Mouse (Mus musculus): ENCODE results near the gene Trim2. TPM values are rescaled to one million over a fixed set of nuclear protein-coding genes. Genes with fewer than 3 reads are reported as not detected.

Gene Trim2
- polyA plus RNA-seq, 1 experiment from 2014 or later, result 115 TPM

DNA sequence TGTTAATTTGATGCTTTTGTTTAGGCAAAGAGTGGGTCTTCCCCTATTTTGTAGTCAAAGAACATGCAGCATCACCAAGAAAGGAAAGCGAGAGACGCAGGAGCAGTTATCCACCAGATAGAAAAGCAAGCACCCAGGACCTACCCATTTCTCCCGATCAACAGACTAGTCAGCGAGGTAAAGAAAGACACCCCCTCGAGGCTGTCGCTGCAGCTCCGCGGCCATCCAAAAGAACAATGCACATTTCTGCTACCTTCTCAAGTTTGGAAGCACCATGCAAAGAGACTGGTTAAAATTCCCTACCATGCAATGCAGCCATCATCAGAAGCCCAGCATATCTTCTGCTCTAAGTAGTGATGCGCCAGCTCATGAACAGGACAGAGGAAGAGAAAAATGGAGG lies 86.4 kb downstream of the Trim2 start:
- 0% methylated on average over 9 of the region's 9 CpGs for WGBS
- Histone ChIP-seq H3K4me1 (ENCODE audit: control insufficient read depth, insufficient read depth, low read length) (peaks cover 20% of the 10 kb centered on the region), H3K4me2 (ENCODE audit: low read depth) (peak overlapping the region; percentile 70), H3K9me3 (ENCODE audit: control insufficient read depth, low read length) (no peaks in the 10 kb centered on the region), H3K4me3 (ENCODE audit: low read depth, low read length) (peak overlapping the region; percentile 50), H3K27me3 (ENCODE audit: control insufficient read depth, insufficient read depth, low read length) (no peaks in the 10 kb centered on the region), H3K36me3 (ENCODE audit: control insufficient read depth, insufficient read depth, low read length) (no peaks in the 10 kb centered on the region), H3K27ac (ENCODE audit: low read depth, low read length) (peak overlapping the region; percentile 88), H3K9ac (ENCODE audit: low read length) (peak overlapping the region; percentile 65)
- ATAC-seq (ENCODE audit: insufficient read depth, low FRiP score, low TSS enrichment) (peak; percentile 17), DNase-seq (ENCODE audit: low spot score) (peak; percentile 51)

DNA sequence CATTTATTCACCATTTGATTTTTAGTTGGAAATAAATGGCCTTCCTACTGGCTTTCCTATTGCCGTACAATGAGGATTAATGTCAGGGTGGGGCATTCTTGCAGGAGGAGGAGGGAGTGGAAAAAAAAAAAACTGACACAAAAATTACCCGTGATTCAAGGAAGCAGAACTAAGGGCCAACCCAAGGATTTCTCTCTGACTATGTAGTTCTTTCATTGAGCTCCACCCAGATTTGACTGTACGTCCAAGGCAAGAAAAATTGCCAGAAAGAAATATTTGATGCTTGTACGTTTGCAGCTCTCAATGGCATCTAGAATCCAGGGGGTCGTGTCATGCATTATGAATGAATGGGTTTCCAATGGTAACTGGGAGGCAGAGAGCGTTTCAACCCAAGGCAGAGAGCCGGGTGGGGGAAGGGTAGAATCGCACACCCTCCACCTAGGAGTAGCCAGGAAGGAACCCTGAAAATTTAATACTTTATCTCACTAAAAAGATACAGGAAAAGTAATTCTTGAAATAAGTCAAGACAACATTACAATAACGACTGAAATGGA lies 86.9 kb downstream of the Trim2 start:
- WGBS, result 3% methylated on average over 9 of the region's 9 CpGs
- no peak overlapping the region; the same call in 1 of the 2 replicates for H3K9ac ChIP-seq (ENCODE audit: low read length)
- H3K4me1 ChIP-seq (ENCODE audit: control insufficient read depth, insufficient read depth, low read length), result peaks cover 20% of the 10 kb centered on the region
- H3K9me3 ChIP-seq (ENCODE audit: control insufficient read depth, low read length), result no peaks in the 10 kb centered on the region
- DNase-seq (ENCODE audit: low spot score) (peak; percentile 72), ATAC-seq (ENCODE audit: insufficient read depth, low FRiP score, low TSS enrichment) (peak; percentile 72; the same call in 1 of the 2 replicates)
- no peaks in the 10 kb centered on the region for H3K36me3 ChIP-seq (ENCODE audit: control insufficient read depth, insufficient read depth, low read length)
- peak overlapping the region; percentile 70 for H3K4me2 ChIP-seq (ENCODE audit: low read depth)
- peak overlapping the region; percentile 50 for H3K4me3 ChIP-seq (ENCODE audit: low read depth, low read length)
- H3K27ac ChIP-seq (ENCODE audit: low read depth, low read length), result peak overlapping the region; percentile 88; the same call in 1 of the 2 replicates
- no peaks in the 10 kb centered on the region for H3K27me3 ChIP-seq (ENCODE audit: control insufficient read depth, insufficient read depth, low read length)

DNA sequence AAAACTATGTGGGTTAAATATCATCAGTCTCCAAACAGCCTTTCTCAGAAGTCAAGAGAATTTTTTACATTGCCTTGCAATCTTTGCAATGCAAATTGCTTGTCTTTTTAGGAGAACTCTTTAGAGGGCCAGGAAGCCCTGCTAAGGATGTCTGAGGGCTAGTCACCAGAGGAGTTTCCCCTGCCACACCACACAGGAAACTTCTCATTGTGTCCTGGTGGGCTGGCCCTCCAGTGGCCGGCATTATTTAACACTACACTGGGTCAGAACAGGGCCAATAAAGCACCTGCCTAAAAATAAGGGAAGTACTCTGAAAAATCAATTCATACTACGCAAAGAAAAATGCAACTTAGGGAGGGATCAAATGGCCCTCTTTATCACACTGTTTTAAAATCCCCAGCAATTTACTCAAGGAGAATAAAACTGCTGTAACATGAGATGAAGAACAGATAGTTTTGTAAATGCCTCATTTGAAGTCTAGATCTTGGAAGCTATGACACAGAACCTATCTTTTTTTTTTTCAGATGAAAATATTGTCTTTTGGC lies 87.4 kb downstream of the Trim2 start:
- H3K27me3 ChIP-seq (ENCODE audit: control insufficient read depth, insufficient read depth, low read length), result no peaks in the 10 kb centered on the region
- peak overlapping the region; percentile 2; the same call in 1 of the 2 replicates for H3K9ac ChIP-seq (ENCODE audit: low read length)
- ATAC-seq (ENCODE audit: insufficient read depth, low FRiP score, low TSS enrichment) (no peak), DNase-seq (ENCODE audit: low spot score) (no peak)
- H3K4me2 ChIP-seq (ENCODE audit: low read depth), result peak overlapping the region; percentile 70
- H3K9me3 ChIP-seq (ENCODE audit: control insufficient read depth, low read length), result no peaks in the 10 kb centered on the region
- WGBS, result 18% methylated on average over 2 of the region's 2 CpGs
- no peaks in the 10 kb centered on the region for H3K36me3 ChIP-seq (ENCODE audit: control insufficient read depth, insufficient read depth, low read length)
- 0 out of 2 replicates have a peak overlapping the region, but pooled peaks have one; percentile 88 for H3K27ac ChIP-seq (ENCODE audit: low read depth, low read length)
- peaks cover 20% of the 10 kb centered on the region for H3K4me1 ChIP-seq (ENCODE audit: control insufficient read depth, insufficient read depth, low read length)
- peak overlapping the region; percentile 50 for H3K4me3 ChIP-seq (ENCODE audit: low read depth, low read length)

- no peaks in the 10 kb centered on the region for H3K27me3 ChIP-seq (ENCODE audit: control insufficient read depth, insufficient read depth, low read length)
- 46% methylated on average over 2 of the region's 2 CpGs for WGBS
- no peaks in the 10 kb centered on the region for H3K36me3 ChIP-seq (ENCODE audit: control insufficient read depth, insufficient read depth, low read length)
- no peak for ATAC-seq (ENCODE audit: insufficient read depth, low FRiP score, low TSS enrichment)
- H3K9me3 ChIP-seq (ENCODE audit: control insufficient read depth, low read length), result no peaks in the 10 kb centered on the region
- no peak for DNase-seq (ENCODE audit: low spot score)
- no peak overlapping the region; the same call in 1 of the 2 replicates for H3K4me3 ChIP-seq (ENCODE audit: low read depth, low read length)
- peaks cover 20% of the 10 kb centered on the region for H3K4me1 ChIP-seq (ENCODE audit: control insufficient read depth, insufficient read depth, low read length)
- no peak overlapping the region for H3K9ac ChIP-seq (ENCODE audit: low read length)
- H3K27ac ChIP-seq (ENCODE audit: low read depth, low read length), result no peak overlapping the region
- peak overlapping the region; percentile 70 for H3K4me2 ChIP-seq (ENCODE audit: low read depth)
These were observed 88.2 kb downstream of the Trim2 start for GRCm38 (mm10) chr3:84218498-84218897.

- peaks cover 20% of the 10 kb centered on the region for H3K4me1 ChIP-seq (ENCODE audit: control insufficient read depth, insufficient read depth, low read length)
- WGBS, result 53% methylated on average over 4 of the region's 4 CpGs
- ATAC-seq (ENCODE audit: insufficient read depth, low FRiP score, low TSS enrichment) (no peak), DNase-seq (ENCODE audit: low spot score) (no peak)
- H3K4me2 ChIP-seq (ENCODE audit: low read depth), result peak overlapping the region; percentile 70
- H3K9me3 ChIP-seq (ENCODE audit: control insufficient read depth, low read length), result no peaks in the 10 kb centered on the region
- no peak overlapping the region for H3K27ac ChIP-seq (ENCODE audit: low read depth, low read length)
- no peak overlapping the region for H3K4me3 ChIP-seq (ENCODE audit: low read depth, low read length)
- H3K27me3 ChIP-seq (ENCODE audit: control insufficient read depth, insufficient read depth, low read length), result no peaks in the 10 kb centered on the region
- H3K9ac ChIP-seq (ENCODE audit: low read length), result peak overlapping the region; percentile 33
- no peaks in the 10 kb centered on the region for H3K36me3 ChIP-seq (ENCODE audit: control insufficient read depth, insufficient read depth, low read length)
These were observed 88.7 kb downstream of the Trim2 start for GRCm38 (mm10) chr3:84217961-84218351.

- Histone ChIP-seq H3K36me3 (ENCODE audit: control insufficient read depth, insufficient read depth, low read length) (no peaks in the 10 kb centered on the region), H3K9ac (ENCODE audit: low read length) (no peak overlapping the region), H3K27ac (ENCODE audit: low read depth, low read length) (no peak overlapping the region), H3K4me1 (ENCODE audit: control insufficient read depth, insufficient read depth, low read length) (peaks cover 20% of the 10 kb centered on the region), H3K27me3 (ENCODE audit: control insufficient read depth, insufficient read depth, low read length) (no peaks in the 10 kb centered on the region), H3K4me3 (ENCODE audit: low read depth, low read length) (no peak overlapping the region), H3K4me2 (ENCODE audit: low read depth) (peak overlapping the region; percentile 70), H3K9me3 (ENCODE audit: control insufficient read depth, low read length) (no peaks in the 10 kb centered on the region)
- DNase-seq (ENCODE audit: low spot score) (no peak), ATAC-seq (ENCODE audit: insufficient read depth, low FRiP score, low TSS enrichment) (no peak)
- WGBS, result 56% methylated on average over 12 of the region's 12 CpGs
These were observed 89.3 kb downstream of the Trim2 start for GRCm38 (mm10) chr3:84217118-84217960.

DNA sequence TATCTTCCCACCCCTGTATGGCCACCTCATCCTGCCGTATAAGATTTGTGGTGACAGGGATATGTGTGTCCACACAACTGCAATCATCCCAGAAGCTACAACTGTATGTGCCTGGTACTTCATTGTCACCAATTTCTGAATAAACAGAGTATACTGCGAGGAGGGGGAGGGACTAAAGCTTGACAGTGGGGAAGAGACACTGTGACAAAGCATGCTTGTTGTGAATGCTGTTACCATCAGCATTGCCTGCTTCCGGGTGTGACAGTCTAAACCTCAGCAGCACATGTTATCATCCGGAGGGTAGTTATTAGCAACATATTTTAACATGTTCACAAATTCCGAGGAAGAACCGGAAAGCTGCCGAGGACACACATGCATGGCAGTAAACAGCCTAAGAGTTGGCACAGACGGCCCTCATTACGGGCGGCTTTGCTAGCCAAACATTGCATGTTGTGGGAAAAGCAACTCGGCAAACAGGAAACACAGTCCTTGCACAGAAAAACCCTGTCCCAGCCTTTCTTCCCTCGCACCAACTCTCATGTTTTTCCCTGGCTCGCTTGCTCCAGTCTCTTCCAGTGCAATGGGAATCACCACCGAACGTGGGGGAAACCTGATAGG lies 90.8 kb downstream of the Trim2 start:
- Histone ChIP-seq H3K27me3 (ENCODE audit: control insufficient read depth, insufficient read depth, low read length) (no peaks in the 10 kb centered on the region), H3K36me3 (ENCODE audit: control insufficient read depth, insufficient read depth, low read length) (no peaks in the 10 kb centered on the region), H3K9ac (ENCODE audit: low read length) (no peak overlapping the region), H3K4me3 (ENCODE audit: low read depth, low read length) (no peak overlapping the region), H3K4me1 (ENCODE audit: control insufficient read depth, insufficient read depth, low read length) (peaks cover 20% of the 10 kb centered on the region), H3K9me3 (ENCODE audit: control insufficient read depth, low read length) (no peaks in the 10 kb centered on the region), H3K27ac (ENCODE audit: low read depth, low read length) (no peak overlapping the region), H3K4me2 (ENCODE audit: low read depth) (no peak overlapping the region)
- DNase-seq (ENCODE audit: low spot score), result no peak
- ATAC-seq (ENCODE audit: insufficient read depth, low FRiP score, low TSS enrichment), result no peak
- 82% methylated on average over 15 of the region's 15 CpGs for WGBS

GRCm38 (mm10) chr3:84215253-84215652 lies 91.4 kb downstream of the Trim2 start:
- no peaks in the 10 kb centered on the region for H3K9me3 ChIP-seq (ENCODE audit: control insufficient read depth, low read length)
- no peak overlapping the region for H3K4me3 ChIP-seq (ENCODE audit: low read depth, low read length)
- WGBS, result 58% methylated on average over 9 of the region's 9 CpGs
- H3K27me3 ChIP-seq (ENCODE audit: control insufficient read depth, insufficient read depth, low read length), result no peaks in the 10 kb centered on the region
- no peak overlapping the region for H3K4me2 ChIP-seq (ENCODE audit: low read depth)
- H3K9ac ChIP-seq (ENCODE audit: low read length), result no peak overlapping the region
- ATAC-seq (ENCODE audit: insufficient read depth, low FRiP score, low TSS enrichment) (peak; percentile 35; the same call in 1 of the 2 replicates), DNase-seq (ENCODE audit: low spot score) (no peak)
- peaks cover 18% of the 10 kb centered on the region for H3K4me1 ChIP-seq (ENCODE audit: control insufficient read depth, insufficient read depth, low read length)
- H3K36me3 ChIP-seq (ENCODE audit: control insufficient read depth, insufficient read depth, low read length), result no peaks in the 10 kb centered on the region
- H3K27ac ChIP-seq (ENCODE audit: low read depth, low read length), result no peak overlapping the region
